Mouse (Mus musculus): Measurements from ENCODE around the gene Arhgap30. TPM values are rescaled to one million over a fixed set of nuclear protein-coding genes. Genes with fewer than 3 reads are reported as not detected.
A peak's percentile ranks its signal among the peaks of the same experiment; 100 is the strongest.

The Arhgap30 gene
- total RNA-seq (2021) = 1 to 10 TPM; 3.6 to 6.8 TPM
- long read RNA-seq, experiment 1, full-length matches to known transcripts = 1 of 4 reads
- long read RNA-seq, experiment 1, partial matches to known transcripts = 0 of 4 reads
- long read RNA-seq, experiment 1, other reads (novel, unspliced or antisense) = 3 of 4 reads
- long read RNA-seq, experiment 2, full-length matches to known transcripts = 2 of 5 reads
- long read RNA-seq, experiment 2, partial matches to known transcripts = 0 of 5 reads
- long read RNA-seq, experiment 2, other reads (novel, unspliced or antisense) = 3 of 5 reads

GRCm38 (mm10) chr1:171388376-171389102 is at the start of gene Arhgap30:
Gene Arhgap30, plus strand, starts transcription at chr1:171388954.
- DNase-seq (ENCODE audit: low spot score in 2 of 2) = no peak

- no peak for DNase-seq (ENCODE audit: low spot score in 2 of 2)
Observed at GRCm38 (mm10) chr1:171342262-171343207, 46.2 kb upstream of the Arhgap30 start.

- DNase-seq (ENCODE audit: low spot score in 2 of 2) = peak; percentile 30 to 41
Observed at GRCm38 (mm10) chr1:171343922-171344677, 44.7 kb upstream of the Arhgap30 start.

GRCm38 (mm10) chr1:171344715-171345114 is 44.0 kb upstream of the Arhgap30 start:
- no peak for DNase-seq (ENCODE audit: low spot score in 2 of 2)

GRCm38 (mm10) chr1:171345225-171346094 is 43.3 kb upstream of the Arhgap30 start, which contains the start of the genes Nit1 and Pfdn2:
Gene Nit1, minus strand, starts transcription at chr1:171345646.
Gene Pfdn2, plus strand, starts transcription at chr1:171345670.
- peak; percentile 91 to 92 for DNase-seq (ENCODE audit: low spot score in 2 of 2)

GRCm38 (mm10) chr1:171346095-171346450 is 42.7 kb upstream of the Arhgap30 start:
- no peak for DNase-seq (ENCODE audit: low spot score in 2 of 2)

- DNase-seq (ENCODE audit: low spot score in 2 of 2) = no peak
Observed at GRCm38 (mm10) chr1:171348665-171349064, 40.1 kb upstream of the Arhgap30 start.

- no peak for DNase-seq (ENCODE audit: low spot score in 2 of 2)
Observed at GRCm38 (mm10) chr1:171349210-171349609, 39.5 kb upstream of the Arhgap30 start.

GRCm38 (mm10) chr1:171355812-171356340 is 32.9 kb upstream of the Arhgap30 start:
- DNase-seq (ENCODE audit: low spot score in 2 of 2) = no peak

- DNase-seq (ENCODE audit: low spot score in 2 of 2) = no peak
Observed at GRCm38 (mm10) chr1:171356814-171357213, 31.9 kb upstream of the Arhgap30 start.

- DNase-seq (ENCODE audit: low spot score in 2 of 2) = no peak
Observed at GRCm38 (mm10) chr1:171358421-171358820, 30.3 kb upstream of the Arhgap30 start.

- DNase-seq (ENCODE audit: low spot score in 2 of 2) = peak in 1 of 2 experiments; percentile 33
Observed at GRCm38 (mm10) chr1:171360253-171360652, 28.5 kb upstream of the Arhgap30 start.

GRCm38 (mm10) chr1:171360656-171361055 is 28.1 kb upstream of the Arhgap30 start, which contains the start of gene Klhdc9:
Gene Klhdc9, minus strand, starts transcription at chr1:171360798.
- peak; percentile 53 to 64 for DNase-seq (ENCODE audit: low spot score in 2 of 2)

- DNase-seq (ENCODE audit: low spot score in 2 of 2) = peak; percentile 59 to 61
Observed at GRCm38 (mm10) chr1:171361106-171362103, 27.3 kb upstream of the Arhgap30 start.

- no peak for DNase-seq (ENCODE audit: low spot score in 2 of 2)
Observed at GRCm38 (mm10) chr1:171365934-171366333, 22.8 kb upstream of the Arhgap30 start.

GRCm38 (mm10) chr1:171369845-171370556 is 18.8 kb upstream of the Arhgap30 start, which contains the start of gene Nectin4:
Gene Nectin4, plus strand, starts transcription at chr1:171370099.
- DNase-seq (ENCODE audit: low spot score in 2 of 2) = no peak

GRCm38 (mm10) chr1:171372880-171373279 is 15.9 kb upstream of the Arhgap30 start:
- no peak for DNase-seq (ENCODE audit: low spot score in 2 of 2)
